Mouse (Mus musculus): ENCODE measurements at regions not wholly inside any gene's neighbourhood (a gene's known extent, or its start where the extent isn't known, plus 50 kb on each side); places are given as distances from the start of the nearest gene placed in this dataset.

DNA sequence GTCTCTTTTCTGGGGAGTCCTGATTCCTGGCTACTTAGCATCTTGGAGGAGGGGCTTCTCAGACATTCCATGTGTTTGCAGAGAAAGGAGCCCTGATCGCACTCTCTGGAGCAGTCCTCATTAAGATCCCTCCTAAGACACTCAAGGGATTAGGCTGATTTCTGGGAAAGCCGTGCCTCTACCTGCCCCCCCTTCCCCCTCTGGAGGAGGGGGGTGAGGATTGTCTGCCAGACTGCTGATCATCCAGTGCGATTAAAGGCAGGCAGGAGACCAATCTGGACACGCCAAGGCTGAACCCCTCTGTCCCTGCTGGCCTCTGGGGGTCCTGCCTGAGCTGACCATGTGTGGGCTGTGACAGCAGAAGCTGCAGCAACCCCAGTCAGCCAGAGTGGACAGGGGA lies 65.4 kb downstream of the Vegfa start:
- DNase-seq (ENCODE audit: low spot score), result no peak

DNA sequence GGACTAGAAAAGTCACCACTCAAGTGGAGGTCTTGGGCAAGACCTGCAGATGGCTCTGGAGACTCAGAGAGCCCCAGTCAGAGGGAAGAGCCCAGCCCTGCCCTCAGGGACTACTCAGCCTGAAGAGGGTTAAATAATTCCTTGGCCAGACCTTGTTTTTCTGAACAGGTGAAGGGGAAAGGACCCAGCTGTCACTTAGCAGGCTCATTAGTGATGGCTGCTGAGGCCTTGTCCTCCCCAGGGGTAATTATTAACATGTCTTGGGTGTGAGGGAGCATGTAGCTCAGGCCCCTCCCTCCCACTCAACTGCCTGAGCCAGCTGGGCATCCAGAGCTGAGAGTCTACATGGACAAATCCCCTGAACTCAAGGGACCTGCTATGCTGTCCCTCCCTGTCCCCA lies 68.1 kb downstream of the Vegfa start:
- DNase-seq (ENCODE audit: low spot score), result no peak

DNA sequence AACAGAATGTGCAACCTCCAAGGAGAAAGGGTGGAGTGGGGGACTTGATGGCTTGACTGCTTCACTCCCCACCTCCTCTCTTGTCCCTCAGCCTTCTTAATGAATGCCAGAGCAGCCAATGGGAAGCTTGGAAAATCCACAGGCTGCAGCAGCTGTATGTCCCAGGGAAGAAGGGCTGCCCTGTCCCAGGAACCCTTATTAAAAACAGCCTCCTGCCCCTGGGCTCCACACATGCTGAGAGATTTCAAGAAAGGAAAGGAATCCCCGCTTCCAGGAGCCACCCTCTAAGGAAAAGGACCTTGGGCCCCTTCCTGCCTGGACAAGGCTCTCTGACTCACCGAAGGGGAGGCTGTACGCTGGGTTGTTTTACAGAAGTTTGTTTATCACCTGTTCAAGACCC lies 68.8 kb downstream of the Vegfa start:
- DNase-seq (ENCODE audit: low spot score), result no peak

DNA sequence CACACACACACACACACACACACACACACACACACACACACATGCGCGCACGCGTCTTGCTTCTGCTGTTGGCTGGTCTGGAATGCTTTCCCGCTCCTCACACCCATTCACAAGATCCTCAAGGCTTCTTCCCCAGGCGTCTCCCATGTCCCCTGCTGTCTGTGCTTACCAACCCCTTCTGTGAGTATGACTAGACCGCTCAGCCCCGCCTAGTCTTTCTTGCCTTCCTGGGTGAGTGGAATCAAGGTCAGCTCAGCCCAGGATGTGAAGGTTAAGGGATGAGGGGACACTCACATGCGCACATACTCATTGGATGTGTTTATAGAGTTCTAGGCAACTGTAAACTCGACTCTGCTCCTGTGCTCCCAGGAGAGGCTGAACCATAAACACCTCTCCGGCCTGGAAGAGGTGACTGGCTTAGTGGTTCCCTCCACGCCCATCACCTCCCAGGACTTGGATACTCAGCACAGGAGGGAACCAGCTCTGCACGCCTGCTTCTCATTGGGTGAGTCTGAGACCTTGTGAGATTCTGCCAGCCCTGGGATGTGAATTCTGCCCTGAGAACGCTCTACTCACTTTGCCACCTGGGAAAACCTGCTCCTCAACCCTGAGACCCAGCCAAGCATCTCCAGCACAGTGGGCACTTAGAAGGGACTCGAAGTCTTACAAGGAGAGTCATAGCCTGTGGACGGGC lies 70.4 kb downstream of the Vegfa start:
- DNase-seq (ENCODE audit: low spot score), result no peak

DNA sequence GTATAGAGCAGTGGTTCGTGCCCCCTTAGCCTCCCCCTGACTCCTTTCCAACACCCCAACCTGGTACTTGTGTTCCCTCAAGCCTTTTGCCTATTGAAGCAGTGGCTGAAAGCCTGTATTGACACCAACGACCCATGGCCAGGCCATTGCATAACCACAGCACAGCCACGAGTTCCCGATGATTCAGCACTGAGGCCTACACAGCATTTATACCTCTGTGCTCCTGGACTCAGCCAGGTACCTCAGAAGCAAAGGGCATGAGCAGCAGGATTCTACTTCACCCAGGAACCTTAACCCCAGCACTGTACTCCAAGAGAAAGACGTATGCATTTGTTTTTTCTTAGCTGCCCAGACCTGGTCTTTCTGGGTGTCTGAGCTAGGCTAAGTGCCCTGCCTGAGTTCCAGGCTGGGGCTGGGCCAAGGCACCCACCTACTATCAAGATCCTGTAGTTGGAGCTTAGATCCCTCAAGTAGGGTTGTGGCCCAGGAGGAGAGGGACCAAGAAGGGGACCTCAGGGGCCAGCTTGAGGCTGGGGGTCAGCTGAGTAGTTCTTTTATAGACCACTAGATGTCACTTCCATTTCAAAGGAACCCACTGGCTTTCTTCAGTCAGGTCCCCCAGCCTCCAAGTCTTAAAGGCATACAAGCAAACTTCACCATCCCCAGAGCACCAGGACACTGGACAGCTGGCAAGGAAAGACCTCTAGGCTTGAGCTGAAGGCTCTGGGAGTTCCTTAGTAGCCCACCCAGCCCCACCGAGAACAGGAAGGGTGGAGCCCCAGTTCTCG lies 73.9 kb downstream of the Vegfa start:
- DNase-seq (ENCODE audit: low spot score), result peak; percentile 59

DNA sequence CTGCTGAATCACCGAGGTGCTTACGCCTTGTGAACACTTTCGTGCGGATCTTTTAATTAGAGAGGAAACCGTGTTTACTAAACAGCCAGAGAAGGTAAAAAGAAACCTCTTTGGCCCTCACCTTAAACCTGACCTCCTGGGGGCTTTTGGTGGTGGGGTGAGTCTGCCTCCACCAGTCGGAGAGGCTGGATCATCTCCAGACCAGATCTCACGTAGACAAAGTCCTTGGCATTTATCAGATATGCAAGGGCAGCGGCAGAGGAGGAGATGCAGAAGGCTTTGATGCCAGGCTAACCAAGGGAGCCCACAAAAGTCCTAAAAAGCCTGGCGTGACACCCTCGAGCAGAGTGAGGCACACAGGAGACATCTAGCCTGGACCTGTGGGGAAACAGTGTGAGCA lies 76.7 kb downstream of the Vegfa start:
- DNase-seq (ENCODE audit: low spot score), result no peak

DNA sequence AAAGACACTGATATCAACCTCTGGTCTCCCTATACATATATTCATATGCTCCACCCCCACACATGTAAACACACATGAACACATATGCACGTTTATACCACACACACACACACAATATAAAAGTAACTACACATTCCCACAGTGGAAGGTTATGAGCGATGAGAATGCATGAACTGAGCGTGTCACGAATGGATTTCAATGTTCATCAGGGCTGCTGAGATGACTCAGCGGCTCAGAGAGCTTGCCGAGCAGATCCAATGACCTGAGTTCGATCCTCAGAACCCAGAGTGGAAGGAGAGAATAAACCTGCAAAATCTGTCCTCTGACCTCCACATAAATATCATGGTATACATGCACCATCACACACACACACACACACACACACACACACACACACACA lies 77.3 kb downstream of the Vegfa start:
- no peak for DNase-seq (ENCODE audit: low spot score)

DNA sequence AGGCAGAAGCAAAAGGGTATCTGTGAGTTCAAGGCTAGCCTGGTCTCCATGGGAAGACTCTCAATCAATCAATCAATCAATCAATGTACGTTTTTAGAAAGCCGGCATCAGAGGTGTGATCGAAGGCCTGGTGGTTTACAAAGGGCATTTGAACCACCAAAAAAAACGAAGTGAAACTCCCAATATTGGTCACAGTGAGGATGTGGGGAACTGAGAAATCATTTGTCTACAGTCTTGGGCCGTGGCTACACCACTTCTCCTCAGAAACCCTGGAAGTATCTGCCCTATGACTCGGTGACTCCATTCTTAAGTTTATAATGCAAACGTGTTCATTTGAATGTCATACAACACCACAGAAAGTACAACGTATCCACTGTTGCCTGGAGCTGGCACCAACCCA lies 78.6 kb downstream of the Vegfa start:
- DNase-seq (ENCODE audit: low spot score), result no peak

DNA sequence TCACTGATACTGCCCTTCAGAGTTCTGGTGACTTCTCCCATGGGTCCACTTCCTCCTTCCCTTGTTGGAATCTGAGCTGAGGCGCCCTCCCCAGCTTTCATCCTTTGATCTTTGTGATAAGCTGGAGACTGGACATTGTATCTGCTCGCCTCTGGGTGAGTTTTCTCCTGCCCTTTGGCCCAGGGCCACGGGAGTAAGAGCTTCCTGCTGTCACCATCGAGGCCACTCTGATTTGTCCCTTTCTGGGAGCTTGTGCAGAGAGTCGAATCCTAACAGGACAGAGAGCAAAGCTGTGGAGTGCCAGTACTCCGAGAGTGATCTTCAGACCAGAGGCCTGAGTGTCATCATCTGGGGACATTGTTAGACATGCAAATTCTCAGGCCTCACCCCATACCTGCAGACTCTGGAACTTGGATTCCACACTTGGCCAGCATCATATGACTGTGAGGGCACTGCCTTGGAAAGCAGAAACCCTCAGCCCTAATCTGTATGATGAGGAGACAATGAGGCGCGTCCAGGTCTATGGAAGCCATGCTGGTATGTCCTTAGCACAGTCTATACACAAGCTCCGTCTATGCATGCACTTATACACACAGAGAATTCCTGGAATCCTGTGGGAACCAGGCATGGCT lies 81.5 kb downstream of the Vegfa start:
- DNase-seq (ENCODE audit: low spot score), result no peak

DNA sequence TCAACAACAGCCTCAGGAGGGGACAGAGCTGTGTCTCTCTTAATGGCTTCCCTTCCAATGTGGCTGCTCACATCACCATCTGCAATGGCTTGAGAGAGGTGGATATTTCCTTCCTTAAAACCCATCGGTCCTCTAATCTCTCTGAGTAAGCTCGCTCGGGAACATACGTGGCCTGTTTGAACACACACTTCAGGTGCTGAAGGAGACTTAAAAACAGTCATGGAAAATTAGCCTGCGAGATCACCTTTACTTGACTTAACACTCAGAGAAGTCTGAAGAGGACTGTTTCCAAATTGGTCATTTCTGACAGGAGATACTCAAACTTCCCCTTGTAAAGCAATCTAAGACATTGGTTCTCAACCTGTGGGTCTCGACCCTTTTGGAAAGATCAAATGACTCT lies 83.0 kb downstream of the Vegfa start:
- DNase-seq (ENCODE audit: low spot score), result no peak

DNA sequence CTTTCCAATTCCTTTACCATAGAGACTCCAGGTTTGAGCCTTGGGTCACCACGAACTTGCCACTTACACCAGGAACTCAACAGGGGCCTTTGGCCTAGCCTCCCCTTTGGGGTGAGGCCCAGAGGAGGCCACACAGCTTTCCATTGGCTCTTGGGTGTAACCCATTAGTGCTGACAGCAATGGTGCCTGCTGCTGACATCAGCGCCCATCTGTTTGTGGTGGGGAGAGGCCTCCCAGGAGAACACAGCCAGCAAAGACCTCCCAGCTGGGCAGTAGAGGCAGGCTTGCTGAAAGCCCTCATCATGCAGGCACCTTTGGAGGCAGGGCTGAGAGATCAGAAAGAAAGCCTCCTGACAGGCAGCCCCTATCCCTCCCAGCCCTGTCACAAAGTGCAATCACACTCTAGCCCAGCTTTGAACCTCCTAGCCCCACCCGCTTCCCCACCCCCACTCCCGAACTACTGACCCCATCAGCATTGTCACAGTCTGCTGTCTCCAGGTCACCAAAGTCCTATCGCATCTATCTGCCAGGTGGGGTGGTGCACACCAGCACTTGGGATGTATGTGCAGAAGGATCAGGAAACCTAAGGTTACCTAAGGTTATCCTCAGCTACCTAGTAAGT lies 83.7 kb downstream of the Vegfa start:
- no peak for DNase-seq (ENCODE audit: low spot score)

DNA sequence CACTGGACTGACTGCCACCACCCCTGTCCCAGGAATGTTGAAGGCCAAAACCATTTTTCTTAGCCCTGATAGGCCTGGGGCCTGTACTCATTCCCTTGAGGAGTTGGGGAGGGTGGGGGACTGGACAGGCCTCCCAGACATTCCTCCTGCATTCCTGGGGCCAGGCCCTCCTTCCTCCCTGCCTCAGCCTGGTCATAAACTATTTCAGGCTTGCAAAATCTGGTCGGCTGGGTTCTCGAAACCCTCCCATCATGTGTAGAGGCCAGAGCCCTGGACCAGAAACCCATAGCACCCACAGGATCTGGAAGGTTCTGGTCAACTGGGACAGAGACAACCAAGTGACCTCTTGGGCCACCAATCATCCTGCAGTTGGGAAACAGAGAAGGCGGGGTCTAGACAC lies 87.2 kb downstream of the Vegfa start:
- no peak for DNase-seq (ENCODE audit: low spot score)

DNA sequence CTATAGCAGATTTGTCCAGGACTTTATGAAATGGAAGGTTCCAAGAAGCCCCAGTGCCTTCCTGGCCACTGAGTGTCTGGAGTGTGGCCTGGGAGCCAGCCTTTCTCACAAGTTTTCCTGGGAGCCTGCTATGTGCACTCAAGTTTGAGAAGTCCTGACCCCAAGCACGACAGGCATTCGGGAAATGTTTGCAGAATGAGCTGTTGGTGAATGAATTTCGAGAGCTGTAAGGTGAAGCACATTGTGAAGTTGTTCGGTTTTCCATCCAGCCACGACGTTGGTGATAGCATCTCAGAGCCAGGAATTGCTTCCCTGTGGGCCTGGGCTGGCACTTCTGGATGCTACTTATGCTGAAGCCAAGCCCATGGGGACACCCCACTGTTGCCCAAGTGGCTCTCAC lies 88.9 kb downstream of the Vegfa start:
- no peak for DNase-seq (ENCODE audit: low spot score)

DNA sequence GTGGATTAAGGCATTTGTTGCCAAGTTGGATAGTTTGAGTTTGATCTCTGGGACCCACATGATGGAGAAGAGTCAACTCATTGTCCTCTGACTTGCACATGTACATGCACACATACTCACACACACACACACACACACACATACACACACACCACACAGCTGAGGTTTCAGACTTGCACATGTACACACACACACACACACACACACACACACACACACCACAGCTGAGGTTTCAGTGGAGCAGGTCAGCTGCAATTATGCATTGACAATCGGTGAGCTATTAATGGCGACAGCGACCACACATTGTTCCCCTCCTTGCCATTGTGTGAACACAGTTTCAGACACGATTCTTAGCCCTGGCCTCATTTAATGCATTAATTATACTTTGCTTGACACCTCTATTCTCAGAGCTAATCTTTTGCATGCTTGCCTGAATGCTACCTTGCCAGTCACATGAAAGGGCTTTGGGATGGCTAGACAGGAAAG lies 90.2 kb downstream of the Vegfa start:
- no peak for DNase-seq (ENCODE audit: low spot score)

DNA sequence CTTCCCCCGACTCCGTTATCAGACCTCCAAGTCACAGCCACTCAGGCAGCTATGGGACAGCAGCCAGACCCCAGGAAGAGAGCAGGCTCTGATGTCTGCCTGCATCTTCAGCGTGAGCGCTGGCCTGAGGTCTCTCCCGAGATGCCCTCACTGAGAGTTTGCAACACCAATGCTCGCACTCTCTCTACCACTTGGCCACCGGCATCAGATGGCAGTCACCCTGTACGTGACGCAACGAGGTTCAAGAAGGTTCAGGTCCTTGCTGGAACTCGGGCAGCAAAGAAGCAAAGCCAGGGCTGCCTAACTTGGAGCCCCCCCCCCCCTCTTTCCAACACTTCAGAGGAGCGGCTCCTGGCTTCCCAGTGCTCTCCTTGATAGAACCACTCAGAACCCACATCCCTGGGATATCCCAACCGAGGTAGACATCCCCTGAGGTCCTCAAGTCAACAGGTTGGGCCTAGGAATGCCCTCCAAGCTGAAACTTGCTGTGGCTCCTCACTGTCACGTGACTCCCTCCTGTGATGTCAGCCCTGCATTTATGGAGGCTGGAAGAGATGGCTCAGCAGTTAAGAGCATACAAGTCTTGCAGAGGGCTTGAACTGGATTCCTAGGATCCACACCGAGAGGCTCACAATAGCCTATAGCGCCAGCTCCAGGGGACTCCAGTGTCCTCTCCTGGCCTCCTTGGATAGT lies 91.9 kb downstream of the Vegfa start:
- DNase-seq (ENCODE audit: low spot score), result no peak

DNA sequence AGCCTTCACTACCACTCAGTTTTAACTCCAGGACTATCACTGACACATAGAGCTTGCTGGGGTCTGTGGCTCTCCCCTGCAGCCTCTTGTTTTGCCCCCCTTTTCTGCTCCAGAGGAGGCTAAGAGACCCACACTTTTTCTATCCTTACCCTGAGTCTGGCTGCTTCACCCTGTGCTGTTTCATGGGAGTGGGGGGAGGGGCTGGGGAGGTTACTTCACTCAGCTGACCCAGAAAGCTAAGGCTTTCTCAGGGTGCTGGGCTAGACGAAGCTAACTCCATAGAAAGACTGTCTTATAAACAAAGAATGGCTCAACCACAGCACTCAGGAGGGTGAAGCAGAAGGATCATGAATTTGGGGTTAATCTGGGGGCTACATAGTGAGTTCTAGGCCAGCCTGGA lies 93.9 kb downstream of the Vegfa start:
- no peak for DNase-seq (ENCODE audit: low spot score)

DNA sequence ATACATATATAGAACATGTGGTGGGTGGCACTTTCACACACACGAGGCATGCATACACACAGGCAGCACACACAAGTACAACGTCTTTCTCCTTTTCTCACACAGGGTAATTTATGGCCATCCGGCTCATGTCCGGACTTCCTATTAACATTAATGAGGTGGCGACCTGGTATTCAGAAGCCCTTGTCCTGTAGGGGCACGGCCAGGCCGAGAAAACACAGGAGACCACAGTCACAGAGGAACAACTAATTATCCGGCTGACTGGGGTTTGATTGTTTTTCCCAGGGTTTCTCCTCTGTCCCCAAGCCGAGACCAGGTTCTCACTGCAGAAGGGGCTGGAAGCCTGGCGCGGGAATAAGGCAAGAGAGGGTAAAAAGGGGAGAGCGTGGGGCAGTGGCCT lies 95.6 kb downstream of the Vegfa start:
- DNase-seq (ENCODE audit: low spot score), result peak; percentile 51

DNA sequence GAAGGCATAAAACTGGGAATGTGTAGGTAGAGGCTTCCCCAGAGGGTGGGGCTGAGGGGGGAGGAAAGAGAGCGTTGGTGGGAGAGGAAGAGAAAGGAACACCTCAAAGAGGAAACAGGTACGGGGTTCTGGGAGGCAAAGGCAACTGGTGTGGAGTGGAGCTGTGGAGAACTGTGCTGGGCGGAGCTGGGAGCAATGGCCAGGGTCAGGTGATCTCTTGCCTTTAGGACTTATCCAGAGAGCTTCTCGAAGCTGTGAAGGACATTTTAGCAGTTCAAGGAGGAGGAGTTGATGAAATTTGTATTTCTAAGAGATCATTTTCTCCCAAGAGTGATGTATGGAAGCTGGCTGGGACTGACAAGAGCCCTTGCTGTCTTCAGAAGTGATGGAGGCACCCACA lies 96.9 kb downstream of the Vegfa start:
- no peak for DNase-seq (ENCODE audit: low spot score)

DNA sequence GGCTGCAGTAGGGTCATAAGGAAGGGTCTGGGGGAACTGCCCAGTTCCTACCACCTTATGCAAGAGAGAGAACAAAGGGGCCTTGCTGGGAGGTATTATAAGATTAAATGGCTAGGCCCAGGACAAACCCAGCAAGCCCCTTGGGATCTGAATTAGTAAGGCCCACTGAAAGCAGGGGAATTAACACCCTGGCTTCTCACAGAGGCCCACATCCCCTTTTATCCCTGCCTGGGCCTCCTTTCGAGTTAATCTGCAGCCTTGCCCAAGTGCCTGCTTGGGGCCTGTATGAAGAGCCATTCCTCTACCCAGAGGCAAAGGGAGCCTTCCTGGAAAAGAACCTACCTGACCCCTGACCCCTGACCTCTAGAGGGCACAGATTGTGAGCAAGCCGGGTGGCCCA lies 98.2 kb downstream of the Vegfa start:
- DNase-seq (ENCODE audit: low spot score), result no peak

DNA sequence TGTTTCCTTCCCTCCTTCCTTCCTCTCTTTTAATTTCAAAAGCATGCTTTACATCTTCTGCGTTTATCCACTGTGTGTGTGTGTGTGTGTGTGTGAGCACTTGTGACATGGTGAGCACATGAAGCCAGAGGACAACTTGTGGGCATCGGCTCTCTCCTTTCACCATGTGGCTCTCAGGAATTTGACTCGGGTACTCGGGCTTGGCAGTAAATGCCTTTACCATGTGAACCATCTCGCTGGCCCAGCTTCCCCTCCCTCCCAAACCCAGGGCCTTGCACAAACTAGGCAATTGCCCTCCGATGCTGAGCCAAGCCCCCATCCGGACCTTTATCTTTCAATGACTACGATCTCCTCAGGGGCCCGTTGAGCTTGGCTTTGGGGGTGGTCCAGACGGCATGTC lies 99.1 kb downstream of the Vegfa start:
- no peak for DNase-seq (ENCODE audit: low spot score)

DNA sequence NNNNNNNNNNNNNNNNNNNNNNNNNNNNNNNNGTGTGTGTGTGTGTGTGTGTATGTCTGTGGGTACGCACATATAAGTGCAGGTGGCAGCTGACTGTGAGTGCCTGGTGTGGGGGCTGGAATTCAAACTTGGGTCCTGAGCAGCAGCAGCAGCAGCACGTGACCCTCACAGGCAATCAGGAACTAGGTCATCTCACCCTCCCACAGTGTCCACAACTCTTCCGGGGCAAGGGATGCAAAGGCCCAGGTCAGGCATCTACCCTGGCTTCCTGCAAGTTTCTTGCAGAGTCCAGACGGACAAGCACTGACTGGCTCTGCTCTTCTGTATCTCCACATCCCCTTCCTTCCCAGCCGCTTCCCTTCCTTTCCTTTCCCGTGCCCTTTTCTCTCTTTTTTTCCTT lies 99.6 kb downstream of the Vegfa start:
- DNase-seq (ENCODE audit: low spot score), result no peak

DNA sequence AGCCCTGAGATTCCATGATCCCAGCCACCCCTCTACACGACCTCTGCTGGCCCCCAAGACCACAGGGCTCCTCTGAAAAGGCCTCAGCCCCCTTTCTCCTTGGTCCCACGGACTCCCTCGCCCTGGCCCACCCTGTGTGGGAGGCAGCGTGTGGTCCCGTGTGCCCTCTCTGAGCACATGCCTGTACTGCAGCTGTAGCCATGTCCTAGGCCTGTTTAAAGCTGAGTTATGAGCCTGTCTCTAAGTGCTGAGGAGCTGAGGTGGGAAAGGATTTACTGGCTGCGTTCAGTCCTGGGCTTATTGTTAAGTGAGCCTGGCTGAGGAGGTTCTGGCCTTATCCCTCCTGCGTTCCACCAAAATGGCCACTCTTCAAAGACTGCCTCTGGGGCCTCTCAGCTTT lies 102.6 kb downstream of the Vegfa start:
- no peak for DNase-seq (ENCODE audit: low spot score)

All from embryo, embryonic 10.5 days (tissue).